Mouse (Mus musculus): ENCODE data around the gene Gm20388. TPM values are rescaled to one million over a fixed set of nuclear protein-coding genes. Genes with fewer than 3 reads are reported as not detected.
A peak's percentile ranks its signal among the peaks of the same experiment; 100 is the strongest.

Gm20388 gene
- polyA plus RNA-seq, 1 experiment from 2014 or later: not detected

DNA sequence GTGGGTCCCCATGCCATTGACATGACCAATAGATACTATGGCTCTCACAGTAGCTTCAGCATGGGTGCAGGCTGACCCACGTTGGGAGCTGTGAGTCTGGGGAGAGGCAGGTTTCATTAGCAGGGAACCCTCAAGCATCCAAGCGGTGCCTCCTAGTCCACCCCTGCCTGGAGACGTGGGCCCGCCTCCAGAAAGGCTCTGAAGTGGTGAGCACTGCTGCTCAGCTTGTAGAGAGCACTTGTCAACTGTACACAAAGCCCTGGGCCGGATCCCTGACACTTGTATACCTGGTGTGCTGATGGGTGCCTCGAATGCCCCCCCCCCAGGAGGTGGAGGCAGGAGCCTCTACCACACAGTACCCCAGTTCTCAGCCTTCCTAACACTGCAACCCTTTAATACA is 2392.8 kb downstream of the Gm20388 start:
- H3K9me3 ChIP-seq: no peaks in the 10 kb centered on the region
- WGBS: 37% methylated on average over 6 of the region's 6 CpGs
- no peaks in the 10 kb centered on the region for H3K27me3 ChIP-seq (replicated peaks)
- H3K4me3 ChIP-seq: no peak overlapping the region
- peak overlapping the region; percentile 55 for H3K9ac ChIP-seq
- H3K36me3 ChIP-seq: peaks cover 39% of the 10 kb centered on the region
- H3K4me1 ChIP-seq: peaks cover 100% of the 10 kb centered on the region
- H3K4me2 ChIP-seq: no peak overlapping the region
- ATAC-seq (ENCODE audit: extremely low read depth, insufficient number of reproducible peaks, low FRiP score, low TSS enrichment): no peak
- peak overlapping the region; percentile 96 for H3K27ac ChIP-seq (replicated peaks)

DNA sequence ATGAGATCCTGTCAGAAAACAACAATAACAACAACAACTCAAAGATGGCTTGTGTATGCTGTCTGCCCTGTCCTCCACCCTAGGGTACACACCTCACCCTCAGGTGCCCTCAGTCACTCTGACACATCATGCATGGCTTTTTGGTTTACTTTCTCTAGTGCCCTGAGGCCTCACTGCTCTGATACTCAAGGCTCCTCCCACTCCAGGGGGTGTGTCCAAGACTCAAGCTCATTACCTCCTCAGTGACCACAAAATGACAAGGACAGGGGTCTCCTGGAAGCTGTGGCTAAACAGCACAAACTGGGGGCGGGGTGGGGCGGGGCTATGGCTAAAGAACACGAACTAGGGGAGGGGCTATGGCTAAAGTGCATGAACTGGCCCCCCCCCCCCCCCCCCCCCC is 2393.4 kb downstream of the Gm20388 start:
- Histone ChIP-seq H3K4me3 (no peak overlapping the region), H3K9ac (peak overlapping the region; percentile 45), H3K27ac (replicated peaks) (no peak overlapping the region; the same call in 1 of the 2 replicates), H3K9me3 (no peaks in the 10 kb centered on the region), H3K4me1 (peaks cover 100% of the 10 kb centered on the region), H3K27me3 (replicated peaks) (no peaks in the 10 kb centered on the region), H3K36me3 (peaks cover 45% of the 10 kb centered on the region), H3K4me2 (no peak overlapping the region)
- peak; percentile 3; the same call in 1 of the 2 replicates for ATAC-seq (ENCODE audit: extremely low read depth, insufficient number of reproducible peaks, low FRiP score, low TSS enrichment)
- 10% methylated on average over 3 of the region's 3 CpGs for WGBS

DNA sequence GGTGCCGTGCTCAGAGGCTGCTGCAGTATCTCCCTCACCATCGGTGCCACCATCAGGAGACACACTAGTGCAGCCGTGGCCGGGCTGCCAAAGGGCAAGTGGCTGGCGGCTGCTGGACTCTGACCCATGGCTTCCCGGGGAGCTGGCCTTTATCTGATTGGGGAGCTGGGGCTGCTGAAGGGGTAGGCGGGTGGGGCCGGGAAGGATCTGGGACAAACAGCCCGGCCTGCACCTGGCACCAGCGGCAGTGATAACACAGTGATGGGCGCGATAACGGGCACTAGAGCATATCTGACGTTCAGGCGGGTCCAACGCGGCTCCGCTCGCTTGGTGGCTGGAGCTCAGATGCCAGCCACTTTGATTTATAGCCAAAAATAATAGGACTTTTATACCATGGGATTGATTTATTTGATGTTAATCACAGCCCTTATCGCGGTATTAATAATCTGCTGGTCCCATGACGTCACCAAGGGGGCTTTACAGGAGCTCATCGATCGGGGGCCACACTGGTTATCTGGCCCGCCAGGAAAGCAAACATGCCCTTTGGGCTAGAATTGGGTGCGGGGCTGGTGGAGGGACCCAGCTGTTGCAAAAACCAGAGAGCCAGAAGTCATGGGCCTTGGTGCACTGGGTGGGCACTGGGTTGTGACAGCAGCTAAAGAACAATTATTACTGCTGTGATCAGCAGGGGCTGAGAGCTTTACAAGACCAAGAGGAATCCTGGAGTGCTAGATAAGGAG is 2396.2 kb downstream of the Gm20388 start:
- no peak for ATAC-seq (ENCODE audit: extremely low read depth, insufficient number of reproducible peaks, low FRiP score, low TSS enrichment)
- WGBS: 72% methylated on average over 26 of the region's 26 CpGs
- H3K27me3 ChIP-seq (replicated peaks): no peaks in the 10 kb centered on the region
- no peak overlapping the region for H3K4me2 ChIP-seq
- peaks cover 100% of the 10 kb centered on the region for H3K4me1 ChIP-seq
- no peak overlapping the region for H3K4me3 ChIP-seq
- peaks cover 66% of the 10 kb centered on the region for H3K36me3 ChIP-seq
- H3K27ac ChIP-seq (replicated peaks): 0 out of 2 replicates have a peak overlapping the region, but pooled peaks have one; percentile 9
- H3K9ac ChIP-seq: peak overlapping the region; percentile 55; the same call in 1 of the 2 replicates
- H3K9me3 ChIP-seq: no peaks in the 10 kb centered on the region

DNA sequence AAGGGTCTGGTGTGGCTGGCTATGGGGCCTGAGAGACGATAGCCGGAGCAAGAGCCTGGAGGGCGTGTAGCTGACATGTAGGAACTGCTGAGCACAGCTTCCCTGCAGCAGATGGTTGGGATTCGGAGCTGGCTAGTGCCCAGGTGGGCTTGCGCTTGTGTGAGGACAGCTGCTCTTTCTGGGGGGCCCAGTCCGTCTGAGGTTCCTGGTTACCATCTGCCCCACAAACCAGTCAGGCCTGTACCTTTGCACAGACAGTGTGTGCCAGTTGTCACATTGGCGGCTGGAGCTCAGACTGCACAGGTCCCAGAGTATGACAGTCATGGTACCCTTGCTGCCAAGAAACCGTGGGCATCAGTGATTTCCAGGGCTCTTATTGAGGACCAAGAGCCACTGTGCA is 2397.2 kb downstream of the Gm20388 start:
- peaks cover 71% of the 10 kb centered on the region for H3K36me3 ChIP-seq
- H3K9me3 ChIP-seq: no peaks in the 10 kb centered on the region
- no peak for ATAC-seq (ENCODE audit: extremely low read depth, insufficient number of reproducible peaks, low FRiP score, low TSS enrichment)
- H3K4me1 ChIP-seq: peaks cover 100% of the 10 kb centered on the region
- 0 out of 2 replicates have a peak overlapping the region, but pooled peaks have one; percentile 20 for H3K27ac ChIP-seq (replicated peaks)
- 0 out of 2 replicates have a peak overlapping the region, but pooled peaks have one; percentile 70 for H3K9ac ChIP-seq
- WGBS: 80% methylated on average over 8 of the region's 8 CpGs
- H3K27me3 ChIP-seq (replicated peaks): no peaks in the 10 kb centered on the region
- H3K4me2 ChIP-seq: no peak overlapping the region
- H3K4me3 ChIP-seq: no peak overlapping the region

DNA sequence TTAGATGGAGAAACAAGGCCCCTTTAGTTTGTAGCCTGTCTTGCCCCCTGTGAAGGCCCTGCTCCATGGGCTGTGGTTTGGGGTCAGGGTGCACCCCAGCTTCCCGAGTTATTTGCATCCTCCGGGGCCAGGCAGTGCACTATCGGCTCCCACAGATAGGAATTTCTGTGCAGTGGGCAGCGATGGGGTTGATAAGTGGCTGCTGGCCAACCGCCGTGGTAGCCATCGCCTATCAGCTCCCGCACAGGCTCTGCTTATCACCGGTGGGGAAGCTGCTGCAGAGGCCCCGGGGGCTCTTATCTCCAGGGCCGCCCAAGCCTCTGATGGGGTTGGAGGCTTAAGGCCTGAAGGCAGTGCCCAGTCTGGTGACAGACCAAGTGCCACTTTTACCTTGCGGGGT is 2398.6 kb downstream of the Gm20388 start:
- peaks cover 80% of the 10 kb centered on the region for H3K36me3 ChIP-seq
- H3K27me3 ChIP-seq (replicated peaks): no peaks in the 10 kb centered on the region
- WGBS: 9% methylated on average over 12 of the region's 12 CpGs
- no peak overlapping the region for H3K4me3 ChIP-seq
- ATAC-seq (ENCODE audit: extremely low read depth, insufficient number of reproducible peaks, low FRiP score, low TSS enrichment): peak; percentile 48
- peak overlapping the region; percentile 70; the same call in 1 of the 2 replicates for H3K9ac ChIP-seq
- no peaks in the 10 kb centered on the region for H3K9me3 ChIP-seq
- peak overlapping the region; percentile 81 for H3K27ac ChIP-seq (replicated peaks)
- H3K4me1 ChIP-seq: peaks cover 100% of the 10 kb centered on the region
- peak overlapping the region; percentile 31 for H3K4me2 ChIP-seq

DNA sequence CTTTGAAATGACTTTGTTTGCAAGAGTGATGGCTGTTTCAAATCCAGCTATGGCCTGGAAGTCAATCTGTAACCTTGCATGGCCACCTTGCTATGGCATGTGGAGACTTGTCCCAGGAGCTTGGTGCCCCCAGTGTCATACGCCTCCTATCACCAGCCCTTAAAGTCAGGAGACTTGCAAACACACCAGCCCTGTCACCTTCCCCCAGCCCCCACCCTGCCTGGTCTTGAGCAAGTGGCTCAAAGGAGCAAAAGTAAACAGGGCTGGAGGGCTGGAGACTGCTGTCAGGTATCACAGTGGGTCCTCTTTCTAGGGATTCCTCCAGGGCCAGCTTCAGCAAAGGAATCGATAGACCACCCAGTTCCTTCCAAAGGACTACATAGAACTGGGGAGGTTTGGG is 2400.5 kb downstream of the Gm20388 start:
- ATAC-seq (ENCODE audit: extremely low read depth, insufficient number of reproducible peaks, low FRiP score, low TSS enrichment): no peak
- Histone ChIP-seq H3K4me3 (no peak overlapping the region), H3K4me2 (peak overlapping the region; percentile 31; the same call in 1 of the 2 replicates), H3K4me1 (peaks cover 100% of the 10 kb centered on the region), H3K9ac (peak overlapping the region; percentile 70), H3K9me3 (no peaks in the 10 kb centered on the region), H3K27me3 (replicated peaks) (no peaks in the 10 kb centered on the region), H3K27ac (replicated peaks) (peak overlapping the region; percentile 81), H3K36me3 (peaks cover 87% of the 10 kb centered on the region)
- WGBS: 63% methylated on average over 2 of the region's 2 CpGs

DNA sequence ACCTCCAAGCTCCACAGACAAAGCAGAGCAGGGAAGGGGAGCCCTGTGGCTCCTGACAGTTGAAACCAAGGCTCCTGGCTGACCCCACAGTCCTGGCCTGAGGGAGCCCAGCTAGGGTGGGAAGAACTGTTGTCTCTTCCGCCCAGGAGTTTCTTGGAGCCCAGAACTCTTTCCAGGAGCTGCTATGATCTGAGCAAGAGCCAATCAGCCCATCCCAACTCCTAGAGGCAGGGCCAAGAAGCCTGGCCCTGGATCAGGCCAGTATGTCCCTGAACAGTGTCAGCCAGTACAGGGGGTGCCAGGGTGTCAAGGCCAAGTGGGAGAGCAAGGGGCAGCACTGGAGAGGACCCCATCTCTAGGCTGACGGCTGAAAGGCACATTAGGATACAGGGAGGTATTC is 2401.9 kb downstream of the Gm20388 start:
- peak overlapping the region; percentile 37 for H3K4me2 ChIP-seq
- no peak overlapping the region for H3K4me3 ChIP-seq
- peak overlapping the region; percentile 81 for H3K27ac ChIP-seq (replicated peaks)
- ATAC-seq (ENCODE audit: extremely low read depth, insufficient number of reproducible peaks, low FRiP score, low TSS enrichment): no peak
- no peaks in the 10 kb centered on the region for H3K9me3 ChIP-seq
- no peaks in the 10 kb centered on the region for H3K27me3 ChIP-seq (replicated peaks)
- peaks cover 87% of the 10 kb centered on the region for H3K36me3 ChIP-seq
- peak overlapping the region; percentile 62 for H3K9ac ChIP-seq
- H3K4me1 ChIP-seq: peaks cover 100% of the 10 kb centered on the region
- WGBS: 63% methylated on average over 2 of the region's 2 CpGs

DNA sequence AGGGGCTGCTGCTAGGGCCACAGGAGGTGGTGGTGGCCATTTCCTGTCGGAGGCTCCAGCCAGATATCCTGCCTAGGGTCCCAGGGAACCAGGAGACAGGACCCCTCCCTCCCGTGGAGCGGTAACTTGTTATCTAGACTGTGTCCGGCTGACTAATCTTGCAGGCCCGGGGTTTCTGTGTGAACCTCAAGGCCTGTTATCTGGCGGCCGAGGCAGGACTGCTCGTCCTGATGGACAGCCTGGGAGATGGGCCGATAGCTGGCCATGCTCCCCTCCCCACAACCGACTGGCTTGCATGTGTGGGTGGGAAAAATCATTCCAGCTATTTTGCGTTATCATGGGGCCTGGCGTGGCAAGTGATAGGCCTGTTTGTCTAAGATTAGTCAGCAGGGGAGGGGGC is 2402.7 kb downstream of the Gm20388 start:
- 13% methylated on average over 12 of the region's 12 CpGs for WGBS

DNA sequence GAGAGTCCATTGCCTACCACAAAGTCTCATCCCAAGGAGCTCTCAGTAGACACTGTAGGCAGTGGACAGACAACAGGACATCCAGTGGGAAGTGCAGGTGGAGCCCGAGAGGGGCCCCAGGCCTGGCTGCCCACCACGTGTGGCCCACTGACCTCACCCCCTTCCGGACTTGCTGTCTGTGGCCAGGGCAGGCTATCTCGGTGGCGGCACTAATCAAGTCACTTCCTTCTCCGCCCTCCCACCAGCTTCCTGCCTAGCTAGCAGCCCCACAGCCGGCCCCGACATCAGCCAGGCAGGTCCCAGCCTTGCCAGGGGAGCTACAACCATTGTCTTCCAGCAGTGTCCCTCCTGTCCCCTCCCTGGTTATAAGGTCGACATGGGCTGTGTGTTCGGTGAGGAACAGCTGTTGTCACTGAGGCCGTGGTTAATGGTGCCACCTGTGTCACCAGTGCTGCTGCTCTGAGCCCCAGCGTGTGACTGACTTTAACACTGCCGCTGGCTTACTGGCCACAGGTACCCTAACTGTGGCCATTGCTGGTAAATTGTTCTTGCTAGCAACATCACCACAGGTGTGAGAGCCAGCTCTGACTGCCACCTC is 2404.4 kb downstream of the Gm20388 start:
- H3K4me1 ChIP-seq: peaks cover 100% of the 10 kb centered on the region
- H3K4me3 ChIP-seq: no peak overlapping the region
- no peaks in the 10 kb centered on the region for H3K9me3 ChIP-seq
- 0 out of 2 replicates have a peak overlapping the region, but pooled peaks have one; percentile 16 for H3K9ac ChIP-seq
- peaks cover 79% of the 10 kb centered on the region for H3K36me3 ChIP-seq
- no peak for ATAC-seq (ENCODE audit: extremely low read depth, insufficient number of reproducible peaks, low FRiP score, low TSS enrichment)
- peak overlapping the region; percentile 81 for H3K27ac ChIP-seq (replicated peaks)
- 45% methylated on average over 13 of the region's 13 CpGs for WGBS
- H3K27me3 ChIP-seq (replicated peaks): no peaks in the 10 kb centered on the region
- H3K4me2 ChIP-seq: peak overlapping the region; percentile 4; the same call in 1 of the 2 replicates

More for the DNA sequence above, 2402.7 kb downstream of the Gm20388 start:
- Histone ChIP-seq H3K4me3 (no peak overlapping the region), H3K9ac (peak overlapping the region; percentile 34; the same call in 1 of the 2 replicates), H3K27me3 (replicated peaks) (no peaks in the 10 kb centered on the region), H3K4me2 (peak overlapping the region; percentile 37), H3K36me3 (peaks cover 84% of the 10 kb centered on the region), H3K9me3 (no peaks in the 10 kb centered on the region), H3K27ac (replicated peaks) (peak overlapping the region; percentile 81), H3K4me1 (peaks cover 100% of the 10 kb centered on the region)
- ATAC-seq (ENCODE audit: extremely low read depth, insufficient number of reproducible peaks, low FRiP score, low TSS enrichment): peak; percentile 32; the same call in 1 of the 2 replicates

DNA sequence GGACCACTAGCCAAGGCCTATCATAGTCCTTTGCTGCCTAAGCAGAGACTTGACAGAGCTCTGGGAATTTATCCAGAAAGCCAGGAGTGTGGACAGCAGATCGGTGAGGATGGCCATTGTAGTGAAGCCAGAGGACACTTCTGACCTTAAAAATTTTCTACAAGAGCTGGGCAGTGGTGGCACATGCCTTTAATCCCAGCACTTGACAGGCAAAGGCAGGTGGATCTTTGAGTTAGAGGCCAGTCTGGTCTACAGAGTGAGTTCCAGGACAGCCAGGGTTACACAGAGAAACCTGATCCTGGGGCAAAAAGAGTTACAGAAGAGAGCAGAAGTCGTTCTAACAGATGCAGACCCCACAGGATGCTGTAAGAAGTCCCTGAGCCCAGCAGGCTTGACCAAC is 2405.8 kb downstream of the Gm20388 start:
- Histone ChIP-seq H3K27ac (replicated peaks) (peak overlapping the region; percentile 21; the same call in 1 of the 2 replicates), H3K9me3 (no peaks in the 10 kb centered on the region), H3K36me3 (peaks cover 76% of the 10 kb centered on the region), H3K4me2 (no peak overlapping the region), H3K27me3 (replicated peaks) (no peaks in the 10 kb centered on the region), H3K9ac (peak overlapping the region; percentile 58; the same call in 1 of the 2 replicates), H3K4me1 (peaks cover 100% of the 10 kb centered on the region), H3K4me3 (no peak overlapping the region)
- WGBS: 39% methylated on average over 2 of the region's 2 CpGs
- no peak for ATAC-seq (ENCODE audit: extremely low read depth, insufficient number of reproducible peaks, low FRiP score, low TSS enrichment)

DNA sequence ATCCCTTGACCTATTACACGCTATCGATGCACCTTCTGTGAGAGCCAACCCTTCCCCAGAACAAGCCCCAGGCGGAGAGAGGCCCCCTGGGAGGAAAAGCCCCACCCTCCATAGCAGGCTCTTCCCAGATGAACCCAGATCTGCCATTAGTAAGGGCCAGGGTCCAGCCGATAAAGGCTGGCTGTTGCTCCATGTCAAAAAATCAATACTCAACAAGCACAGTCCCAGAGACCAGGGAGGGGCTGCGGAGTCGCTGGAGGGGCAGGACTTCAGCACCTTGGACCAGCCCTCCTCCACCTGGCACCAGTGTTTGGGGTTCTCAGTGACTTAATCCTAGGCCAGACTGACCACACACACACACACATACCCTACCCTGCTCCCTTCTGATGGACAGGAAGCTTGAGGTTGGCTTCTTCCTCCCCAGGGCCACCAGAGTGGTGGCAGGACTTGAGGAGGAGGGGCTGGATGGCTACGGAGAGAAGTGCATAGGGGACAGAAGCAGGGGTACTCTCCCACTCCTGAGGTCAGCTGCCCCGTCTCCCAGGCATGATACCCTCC is 2407.4 kb downstream of the Gm20388 start:
- 0 out of 2 replicates have a peak overlapping the region, but pooled peaks have one; percentile 7 for H3K4me2 ChIP-seq
- peaks cover 66% of the 10 kb centered on the region for H3K36me3 ChIP-seq
- H3K4me3 ChIP-seq: no peak overlapping the region
- H3K9ac ChIP-seq: peak overlapping the region; percentile 52
- WGBS: 47% methylated on average over 8 of the region's 8 CpGs
- no peaks in the 10 kb centered on the region for H3K9me3 ChIP-seq
- ATAC-seq (ENCODE audit: extremely low read depth, insufficient number of reproducible peaks, low FRiP score, low TSS enrichment): no peak
- peak overlapping the region; percentile 45 for H3K27ac ChIP-seq (replicated peaks)
- peaks cover 100% of the 10 kb centered on the region for H3K4me1 ChIP-seq
- H3K27me3 ChIP-seq (replicated peaks): no peaks in the 10 kb centered on the region

Measured in heart, embryonic 13.5 days (tissue).